Mouse (Mus musculus) liver, postnatal 0 days (tissue): Measurements from ENCODE around the gene 5730522E02Rik.

ENCODE experiments used
- CTCF ChIP-seq: sonication (generic); IDR thresholded peaks from 2 replicates; pipeline ENCODE4 v1.5.1; 2016; ENCODE audit warnings: antibody characterized with exemption, low read depth
- EP300 ChIP-seq: IDR thresholded peaks from 2 replicates; pipeline ENCODE4 v1.6.1; 2016; ENCODE audit warnings: antibody characterized with exemption, low read depth, mild to moderate bottlenecking

DNA sequence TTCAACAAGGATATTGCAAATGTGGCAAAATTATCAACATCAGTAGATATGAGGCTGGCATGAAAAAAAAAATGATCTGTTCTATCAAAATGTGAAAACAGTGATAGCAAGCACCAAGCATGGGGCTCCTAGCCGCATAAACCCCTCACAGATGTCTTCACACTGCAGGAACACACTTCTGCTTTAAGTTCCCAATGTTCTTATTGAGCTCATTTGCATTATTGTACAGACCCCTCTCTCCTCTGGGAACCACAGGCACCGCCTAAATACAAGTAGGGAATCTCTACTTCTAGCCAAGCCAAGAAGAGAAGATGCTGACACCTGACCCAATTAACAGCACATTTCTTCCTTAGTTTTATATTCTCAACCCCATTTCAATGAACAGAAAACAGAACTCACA lies 105.9 kb downstream of the 5730522E02Rik start:
- no peak for TF ChIP-seq CTCF
- no peak for TF ChIP-seq EP300
